Mouse (Mus musculus) thymus, adult 2 months (tissue): ENCODE measurements around the gene Nav1. TPM values are rescaled to one million over a fixed set of nuclear protein-coding genes. Genes with fewer than 3 reads are reported as not detected.

Experiments used
- DNase-seq: peaks from one replicate; pipeline ENCODE4 v3.0.0; 2021
- H3K27ac ChIP-seq: fragments of 200-500 bp; 2 replicates; pipeline ENCODE4 v1.5.1; 2012; ENCODE audit warnings: low read length, control low read depth; ENCODE audit not compliant: control insufficient read depth, insufficient read depth
- H3K27me3 ChIP-seq: fragments of 200-500 bp; 2 replicates; pipeline ENCODE4 v1.6.1; 2012; ENCODE audit warnings: mild to moderate bottlenecking, low read length, moderate library complexity, mixed read lengths; ENCODE audit not compliant: control insufficient read depth, insufficient read depth
- H3K36me3 ChIP-seq: fragments of 200-500 bp; 2 replicates; pipeline ENCODE4 v1.6.1; 2012; ENCODE audit warnings: mild to moderate bottlenecking, low read length, moderate library complexity; ENCODE audit not compliant: control insufficient read depth, insufficient read depth
- H3K4me1 ChIP-seq: fragments of 200-500 bp; replicated peaks from 2 replicates; pipeline ENCODE4 v1.6.1; 2012; ENCODE audit warnings: low read length; ENCODE audit not compliant: control insufficient read depth, insufficient read depth
- H3K4me3 ChIP-seq: fragments of 200-500 bp; 2 replicates; pipeline ENCODE4 v1.5.1; 2012; ENCODE audit warnings: mild to moderate bottlenecking, low read length, control low read depth, moderate library complexity; ENCODE audit not compliant: control insufficient read depth, insufficient read depth
- CTCF ChIP-seq: fragments of 200-500 bp; IDR thresholded peaks from 2 replicates; pipeline ENCODE4 v1.5.1; 2012; ENCODE audit warnings: mild to moderate bottlenecking, control low read depth, low read length, moderate library complexity, borderline replicate concordance; ENCODE audit not compliant: control insufficient read depth, poor library complexity, insufficient read depth; ENCODE audit errors: extremely low read depth
- POLR2A ChIP-seq: fragments of 200-500 bp; IDR thresholded peaks from 2 replicates; pipeline ENCODE4 v1.6.1; 2012; ENCODE audit warnings: mild to moderate bottlenecking, low read length, control low read depth, moderate library complexity; ENCODE audit not compliant: control insufficient read depth, poor library complexity, insufficient read depth; ENCODE audit errors: extremely low read depth
- WGBS: fragments of 180-500 bp; shearing (Covaris S2); methylation state at CpG from one replicate; pipeline ENCODE4 v1.1.7; 2018; 5-methylcytosine and 5-hydroxymethylcytosine counted together
- polyA plus RNA-seq: library from polyadenylated mRNA; depleted of rRNA; stranded (reverse); fragments of >200 nt; gene quantifications from 2 replicates; pipeline ENCODE4 v1.2.3, GENCODE M21; 2012

Nav1 gene
- polyA plus RNA-seq, 1 experiment: 8.7 TPM

- TF ChIP-seq CTCF: no peak
- no peak for TF ChIP-seq POLR2A
- no peak for DNase-seq
- Histone ChIP-seq H3K27ac (no peak overlapping the region), H3K36me3 (no peaks in the 10 kb centered on the region), H3K4me1 (no peaks in the 10 kb centered on the region), H3K27me3 (no peaks in the 10 kb centered on the region), H3K4me3 (no peak overlapping the region)
- WGBS: 94% methylated on average over 6 of the region's 6 CpGs
Measured at GRCm38 (mm10) chr1:135561282-135561681, 45.8 kb downstream of the Nav1 start.

- Histone ChIP-seq H3K36me3 (no peaks in the 10 kb centered on the region), H3K4me1 (no peaks in the 10 kb centered on the region)
- TF ChIP-seq POLR2A (no peak), CTCF (no peak)
Measured at GRCm38 (mm10) chr1:135557976-135558375, 49.1 kb downstream of the Nav1 start.

GRCm38 (mm10) chr1:135555885-135556284, 51.2 kb downstream of the Nav1 start:
- WGBS: 60% methylated on average over 8 of the region's 8 CpGs
- DNase-seq: no peak
- TF ChIP-seq CTCF (no peak), POLR2A (no peak)
- Histone ChIP-seq H3K4me1 (no peaks in the 10 kb centered on the region), H3K27ac (no peak overlapping the region), H3K4me3 (no peak overlapping the region), H3K36me3 (no peaks in the 10 kb centered on the region), H3K27me3 (no peaks in the 10 kb centered on the region)

More at GRCm38 (mm10) chr1:135557976-135558375, 49.1 kb downstream of the Nav1 start:
- no peak for DNase-seq
- Histone ChIP-seq H3K27me3 (no peaks in the 10 kb centered on the region), H3K4me3 (no peak overlapping the region), H3K27ac (no peak overlapping the region)
- 91% methylated on average over 6 of the region's 6 CpGs for WGBS

GRCm38 (mm10) chr1:135554632-135555260, 52.3 kb downstream of the Nav1 start:
- Histone ChIP-seq H3K36me3 (no peaks in the 10 kb centered on the region), H3K4me3 (no peak overlapping the region), H3K27ac (no peak overlapping the region), H3K27me3 (no peaks in the 10 kb centered on the region), H3K4me1 (no peaks in the 10 kb centered on the region)
- no peak for DNase-seq
- 5% methylated on average over 17 of the region's 17 CpGs for WGBS
- no peak for TF ChIP-seq POLR2A
- no peak for TF ChIP-seq CTCF

GRCm38 (mm10) chr1:135553615-135554014, 53.5 kb downstream of the Nav1 start:
- no peak for TF ChIP-seq CTCF
- no peak for TF ChIP-seq POLR2A
- H3K4me1 ChIP-seq: no peaks in the 10 kb centered on the region
- H3K27me3 ChIP-seq: no peaks in the 10 kb centered on the region

GRCm38 (mm10) chr1:135553154-135553553, 53.9 kb downstream of the Nav1 start:
- no peak for DNase-seq
- TF ChIP-seq CTCF (no peak), POLR2A (no peak)
- 70% methylated on average over 4 of the region's 4 CpGs for WGBS
- Histone ChIP-seq H3K4me3 (no peak overlapping the region), H3K27ac (no peak overlapping the region), H3K4me1 (no peaks in the 10 kb centered on the region), H3K27me3 (no peaks in the 10 kb centered on the region), H3K36me3 (no peaks in the 10 kb centered on the region)

More at GRCm38 (mm10) chr1:135553615-135554014, 53.5 kb downstream of the Nav1 start:
- H3K27ac ChIP-seq: no peak overlapping the region
- no peak overlapping the region for H3K4me3 ChIP-seq
- WGBS: 87% methylated on average over 4 of the region's 4 CpGs
- no peak for DNase-seq
- H3K36me3 ChIP-seq: no peaks in the 10 kb centered on the region
